Mouse (Mus musculus): ENCODE measurements around the gene Polr2l.

GRCm38 (mm10) chr7:141523007-141523406 is 48.1 kb upstream of the Polr2l start:
- peak; percentile 37 for TF ChIP-seq CTCF (IDR thresholded peaks at IDR 0.05; ENCODE audit: low read depth)
- no peak for TF ChIP-seq EP300 (IDR thresholded peaks at IDR 0.05; ENCODE audit: low read depth)

All from liver, embryonic 14.5 days (tissue).